Mouse (Mus musculus): ENCODE measurements around the gene Mtrex.

Gene Mtrex

GRCm38 (mm10) chr13:112867381-112867780, 59.8 kb downstream of the Mtrex start:
- DNase-seq (ENCODE audit: low spot score), result no peak

GRCm38 (mm10) chr13:112866782-112867181, 60.4 kb downstream of the Mtrex start:
- no peak for DNase-seq (ENCODE audit: low spot score)

GRCm38 (mm10) chr13:112862978-112863677, 64.1 kb downstream of the Mtrex start:
- no peak for DNase-seq (ENCODE audit: low spot score)

GRCm38 (mm10) chr13:112862342-112862741, 64.9 kb downstream of the Mtrex start:
- no peak for DNase-seq (ENCODE audit: low spot score)

DNA sequence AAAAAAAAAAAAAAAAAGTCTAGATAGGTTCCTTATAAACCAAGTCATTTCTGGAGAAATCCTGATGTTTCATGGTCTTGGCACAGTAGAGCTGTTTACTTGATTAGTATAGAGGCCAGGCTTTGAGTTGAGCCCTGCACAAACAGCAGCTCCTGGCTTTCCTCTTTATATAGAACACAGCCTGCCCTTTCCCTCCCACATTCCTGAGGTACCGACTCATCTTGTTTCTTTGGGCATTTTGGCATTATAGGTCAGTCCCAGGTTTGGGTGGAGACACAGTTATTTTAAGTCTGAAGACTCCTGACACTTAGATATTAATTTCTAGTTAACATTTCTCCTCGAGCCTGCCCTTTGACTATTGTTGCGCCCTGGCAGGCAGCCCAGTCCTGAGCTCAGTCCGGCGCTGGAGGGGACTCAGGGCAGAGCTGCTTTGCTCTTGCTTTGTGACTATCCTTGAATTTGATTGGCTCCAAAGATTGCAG, 65.3 kb downstream of the Mtrex start:
- DNase-seq (ENCODE audit: low spot score), result no peak

DNA sequence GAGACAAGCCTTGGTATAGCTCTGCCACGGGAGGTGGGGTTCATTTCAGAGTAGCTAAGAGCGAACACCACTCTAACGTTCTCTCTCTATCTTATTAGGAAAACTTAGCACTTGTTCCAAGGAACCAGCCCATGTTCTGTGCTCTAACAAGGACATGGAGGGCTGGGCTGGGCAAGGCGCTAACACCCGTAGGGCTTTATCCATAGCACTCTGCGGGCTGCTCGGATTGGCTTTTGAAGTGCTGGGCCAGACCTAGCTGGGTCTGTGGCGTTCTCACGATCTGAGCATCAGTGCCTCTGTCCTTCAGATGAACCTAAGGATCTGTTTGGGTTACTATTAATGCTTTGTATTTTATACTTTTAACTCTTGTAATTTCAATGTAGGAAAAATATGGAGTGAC, 66.3 kb downstream of the Mtrex start:
- no peak for DNase-seq (ENCODE audit: low spot score)

DNA sequence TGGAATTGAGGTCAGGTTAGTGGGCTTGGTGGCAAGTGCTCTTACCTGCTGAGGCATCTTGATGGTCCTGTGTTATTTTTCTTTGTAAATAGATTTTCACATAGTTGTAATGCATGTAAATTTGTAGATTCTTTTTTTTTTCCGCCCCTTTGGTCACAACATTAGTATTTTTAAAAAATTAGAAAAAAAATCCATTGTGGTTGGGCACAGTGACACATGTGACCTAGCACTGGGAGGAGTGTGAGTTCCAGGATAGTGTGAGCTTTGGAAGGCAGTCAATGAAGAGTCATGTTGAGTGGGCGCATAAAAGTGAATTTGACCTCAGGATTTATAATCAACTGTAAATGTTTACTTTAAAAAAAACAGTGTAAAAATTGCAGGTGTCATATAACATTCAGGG, 66.8 kb downstream of the Mtrex start:
- DNase-seq (ENCODE audit: low spot score), result no peak

GRCm38 (mm10) chr13:112859574-112860134, 67.5 kb downstream of the Mtrex start:
- DNase-seq (ENCODE audit: low spot score), result no peak

GRCm38 (mm10) chr13:112857921-112858320, 69.3 kb downstream of the Mtrex start:
- no peak for DNase-seq (ENCODE audit: low spot score)

DNA sequence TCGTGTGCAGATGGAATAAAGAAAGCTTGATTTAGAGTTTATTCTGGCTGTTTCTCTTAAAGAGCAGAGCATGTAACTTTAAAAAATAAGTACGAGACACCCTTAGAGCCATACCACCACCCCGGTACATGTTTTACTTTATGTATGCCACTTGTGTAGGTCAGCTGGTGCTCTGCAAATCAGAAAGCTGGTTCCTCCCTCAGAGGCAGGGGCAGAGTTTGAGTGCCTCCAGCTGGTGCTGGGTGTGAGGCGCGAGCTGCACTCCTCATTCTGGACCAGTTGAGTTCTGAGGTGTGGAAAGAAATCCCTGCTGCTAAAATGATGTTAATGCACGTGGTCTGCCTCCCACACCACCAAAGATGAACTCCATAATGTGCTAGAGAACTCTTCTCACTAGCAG, 72.8 kb downstream of the Mtrex start:
- DNase-seq (ENCODE audit: low spot score), result peak; percentile 35

DNA sequence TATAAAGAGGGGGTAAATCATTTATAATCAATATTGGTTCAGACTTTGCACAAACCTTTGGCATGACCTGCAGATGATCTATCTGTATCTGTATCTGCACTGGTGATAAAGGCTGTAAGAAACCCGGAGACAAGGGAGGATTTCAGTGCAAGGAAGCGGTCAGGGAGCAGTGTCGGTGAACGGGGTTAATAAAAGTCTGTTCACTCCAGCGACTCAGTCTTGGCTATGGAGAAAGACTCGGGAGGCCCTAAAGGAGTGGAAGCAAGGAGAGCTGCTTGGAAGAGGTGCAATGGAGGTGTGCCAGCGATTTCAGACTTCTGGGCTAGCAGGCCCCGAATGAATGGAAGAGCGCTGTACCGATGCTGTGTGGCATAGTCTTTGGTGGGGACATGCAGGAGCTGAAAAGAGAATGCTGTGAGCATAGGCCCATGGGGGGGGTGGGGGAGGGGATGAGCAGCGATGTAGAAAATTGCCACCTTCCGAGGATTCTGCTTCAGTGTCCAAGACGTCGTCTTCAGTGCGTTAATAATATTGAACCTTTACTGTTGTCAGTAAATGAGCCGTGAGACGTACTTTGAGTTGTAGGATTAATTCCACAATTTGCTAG, 73.4 kb downstream of the Mtrex start:
- DNase-seq (ENCODE audit: low spot score), result peak; percentile 20

GRCm38 (mm10) chr13:112845931-112846330, 81.3 kb downstream of the Mtrex start:
- DNase-seq (ENCODE audit: low spot score), result no peak

DNA sequence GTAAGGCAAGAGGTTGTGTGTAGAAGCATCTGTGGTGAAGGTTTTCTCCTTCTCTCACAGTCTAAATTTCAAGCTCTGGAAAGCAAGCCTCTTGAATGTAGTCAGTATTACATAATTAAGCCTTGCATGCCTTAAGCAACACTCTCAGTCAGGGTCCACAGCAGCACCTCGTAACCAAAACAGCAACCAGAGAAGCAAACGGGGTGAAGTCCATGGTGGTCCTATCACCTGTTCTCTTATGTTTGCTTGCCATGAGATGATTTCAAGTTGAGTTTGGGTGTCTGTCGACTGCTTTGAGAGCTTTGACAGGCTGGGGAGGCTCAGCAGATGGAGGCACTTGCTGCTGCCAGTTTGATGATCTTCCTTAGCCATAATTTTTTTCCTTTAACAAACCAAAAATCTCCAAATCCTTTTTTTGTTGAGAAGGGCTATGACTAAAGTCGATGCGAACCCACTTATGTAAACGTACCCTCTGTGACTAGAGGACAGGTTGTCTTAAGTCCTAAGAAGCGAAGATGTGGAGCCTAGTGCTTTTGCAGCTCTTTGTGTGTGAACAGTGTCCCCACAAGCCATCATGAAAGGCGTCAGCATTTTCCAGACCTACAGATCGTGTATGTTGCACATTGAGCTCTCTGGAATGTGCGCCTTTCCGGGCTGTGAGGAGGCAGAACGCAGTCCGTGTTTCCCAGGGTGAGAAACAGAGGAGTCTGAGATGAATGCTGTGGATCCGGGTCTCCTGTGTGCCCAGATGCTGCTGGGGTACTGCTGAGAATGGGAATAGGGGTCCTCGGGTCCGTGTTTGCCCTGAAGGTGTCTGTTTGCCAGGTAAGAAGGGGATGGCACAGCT, 86.7 kb downstream of the Mtrex start:
- no peak for DNase-seq (ENCODE audit: low spot score)

DNA sequence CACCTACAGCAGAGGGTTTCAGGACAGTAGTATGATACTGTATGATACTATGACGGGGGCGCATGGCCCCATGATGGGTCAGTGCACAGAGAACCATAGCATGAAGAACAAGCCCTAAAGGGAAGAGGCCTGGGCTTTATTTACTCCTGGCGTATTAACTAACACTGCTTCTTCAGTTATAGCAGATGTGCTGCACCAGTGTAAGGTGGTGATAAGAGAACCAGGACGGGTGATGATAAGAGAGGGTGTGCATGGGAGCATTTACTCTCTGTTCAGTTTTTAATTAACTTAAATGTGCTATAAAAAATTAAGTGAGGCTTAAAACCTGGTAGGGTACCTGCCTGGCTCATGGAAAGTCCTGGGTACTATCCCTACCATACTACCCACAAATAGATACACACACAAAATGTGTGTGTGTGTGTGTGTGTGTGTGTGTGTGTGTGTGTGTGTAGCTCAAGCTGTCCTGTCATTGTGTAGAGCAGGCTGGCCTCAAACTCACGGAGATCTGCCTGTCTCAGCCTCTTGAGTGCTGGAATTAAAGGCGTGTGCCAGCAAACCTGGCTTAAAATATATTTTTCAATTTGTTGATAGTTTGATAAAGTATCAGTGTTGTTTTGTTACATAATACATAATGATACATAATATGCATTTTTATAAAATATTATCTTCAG, 88.5 kb downstream of the Mtrex start:
- DNase-seq (ENCODE audit: low spot score), result no peak

DNA sequence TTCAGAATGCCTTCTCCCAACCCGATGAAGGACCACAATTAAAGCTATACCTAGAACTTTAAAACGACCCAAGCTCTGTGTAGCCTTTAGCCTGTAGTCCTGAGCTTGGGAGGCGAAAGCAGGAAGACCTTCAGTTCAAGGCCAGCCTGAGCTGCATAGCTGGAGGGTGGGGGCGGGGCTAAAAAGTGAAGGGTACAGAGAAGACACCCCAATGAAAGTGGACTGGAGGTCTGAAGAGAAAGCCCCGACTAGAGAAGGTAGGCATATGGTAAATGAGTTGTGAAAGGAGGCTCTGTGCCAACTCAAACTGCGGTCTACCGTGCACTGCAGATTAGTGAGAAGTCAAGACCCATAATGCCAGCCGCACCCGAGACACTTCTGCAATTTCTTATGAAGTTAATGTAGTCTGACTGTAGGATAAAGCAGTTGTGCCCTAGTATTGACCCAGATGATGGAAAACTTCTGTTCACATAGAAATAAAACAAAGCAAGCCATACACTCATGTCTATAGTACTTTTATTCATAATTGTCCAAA, 89.5 kb downstream of the Mtrex start:
- no peak for DNase-seq (ENCODE audit: low spot score)

GRCm38 (mm10) chr13:112836951-112837350, 90.2 kb downstream of the Mtrex start:
- no peak for DNase-seq (ENCODE audit: low spot score)

GRCm38 (mm10) chr13:112835113-112835512, 92.1 kb downstream of the Mtrex start:
- DNase-seq (ENCODE audit: low spot score), result peak; percentile 56

DNA sequence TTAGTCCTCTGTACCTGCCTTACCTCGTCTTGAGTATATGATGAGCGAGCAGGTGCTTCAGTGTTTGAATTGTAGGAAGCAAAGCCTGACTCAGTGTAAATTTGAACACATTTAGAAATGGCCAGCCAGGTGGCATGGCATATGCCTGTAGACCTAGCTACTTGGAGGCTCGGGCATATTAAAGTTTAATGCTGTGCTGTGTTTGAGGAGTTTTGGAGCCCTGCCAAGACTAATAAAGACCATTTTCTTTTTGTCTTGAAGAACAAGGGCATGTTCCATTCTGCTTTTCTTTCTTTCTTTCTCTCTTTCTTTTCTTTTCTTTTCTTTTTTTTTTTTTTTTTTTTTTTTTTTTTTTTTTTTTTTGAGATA, 93.3 kb downstream of the Mtrex start:
- no peak for DNase-seq (ENCODE audit: low spot score)

- no peak for DNase-seq (ENCODE audit: low spot score)
These were observed 93.8 kb downstream of the Mtrex start for GRCm38 (mm10) chr13:112833253-112833894.

GRCm38 (mm10) chr13:112832589-112832988, 94.6 kb downstream of the Mtrex start:
- DNase-seq (ENCODE audit: low spot score), result no peak

DNA sequence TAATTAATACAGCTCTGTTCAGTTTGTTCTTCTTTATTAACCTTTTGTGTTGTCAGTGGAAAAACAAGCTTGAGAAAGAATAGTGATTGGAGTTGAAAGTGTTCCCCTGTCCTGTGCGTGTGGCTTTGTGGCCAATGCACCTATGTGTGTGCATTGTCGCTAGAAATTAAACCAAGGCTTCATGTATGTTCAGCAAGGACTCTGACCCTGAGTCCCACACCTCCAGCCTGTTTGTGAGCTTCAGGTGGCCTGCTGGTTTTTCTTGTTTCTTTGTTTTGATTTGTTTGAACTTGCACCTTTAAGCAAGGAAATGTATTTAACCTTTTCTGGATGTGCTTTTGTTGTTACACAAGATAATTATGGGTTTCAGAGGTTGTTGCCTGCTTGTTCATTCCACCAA, 97.6 kb downstream of the Mtrex start:
- no peak for DNase-seq (ENCODE audit: low spot score)

Measured in embryo, embryonic 10 days (tissue).